Comparison of ENCODE assay signal across 11 mouse cellular contexts in genomic region chr2:31201851-31202250, GRCm38 (mm10). TPM values are rescaled to one million over a fixed set of nuclear protein-coding genes. Genes with fewer than 3 reads are reported as not detected.
A peak's percentile ranks its signal among the peaks of the same experiment; 100 is the strongest.
DNase-seq lines count a peak whose midpoint lies in the region; ATAC-seq and TF ChIP-seq lines count a peak whose summit lies in the region.
"Had no signal": no experiment of that assay in that cellular context is flagged by ENCODE, and none has a peak within 500 bp of the region (broad histone marks: within the 10 kb centered on the region; RNA-seq: fewer than 3 reads in every experiment).

No protein-coding gene starts in this region.

- H3K36me3 ChIP-seq in heart, embryonic 13.5 days = peaks cover 50% of the 10 kb centered on the region
- peaks cover 9% of the 10 kb centered on the region; the same call in 1 of the 2 replicates for H3K36me3 ChIP-seq in neural tube, embryonic 14.5 days (ENCODE audit: control insufficient read depth, insufficient read depth, low read length)
- peaks cover 11% of the 10 kb centered on the region for H3K36me3 ChIP-seq in neural tube, embryonic 15.5 days

- no peak for ATAC-seq in heart, embryonic 13.5 days (ENCODE audit: extremely low read depth, insufficient number of reproducible peaks, low FRiP score, low TSS enrichment)
- ATAC-seq in neural tube, embryonic 14.5 days (ENCODE audit: low read depth) = peak; percentile 34; the same call in 1 of the 2 replicates
- no peak for ATAC-seq in neural tube, embryonic 15.5 days (ENCODE audit: low FRiP score)

- TF ChIP-seq POLR2A in cerebellum, adult 2 months (IDR thresholded peaks at IDR 0.05; ENCODE audit: borderline replicate concordance, insufficient read depth, low read length) = no peak

- H3K9me3 ChIP-seq in heart, embryonic 13.5 days = no peaks in the 10 kb centered on the region
- H3K9me3 ChIP-seq in neural tube, embryonic 14.5 days (ENCODE audit: control insufficient read depth, low read length) = no peaks in the 10 kb centered on the region
- H3K9me3 ChIP-seq in neural tube, embryonic 15.5 days (replicated peaks) = no peaks in the 10 kb centered on the region

- H3K27ac ChIP-seq in heart, embryonic 13.5 days (replicated peaks) = peak overlapping the region; percentile 81
- H3K27ac ChIP-seq in neural tube, embryonic 14.5 days (ENCODE audit: low read depth, low read length) = no peak overlapping the region
- H3K27ac ChIP-seq in neural tube, embryonic 15.5 days (replicated peaks) = no peak overlapping the region
- H3K27ac ChIP-seq in cerebellum, adult 2 months (ENCODE audit: insufficient read depth, low read length) = no peak overlapping the region

- H3K4me3 ChIP-seq in heart, embryonic 13.5 days = no peak overlapping the region
- no peak overlapping the region for H3K4me3 ChIP-seq in neural tube, embryonic 14.5 days (ENCODE audit: low read depth, low read length)
- H3K4me3 ChIP-seq in neural tube, embryonic 15.5 days (replicated peaks) = no peak overlapping the region
- no peak overlapping the region for H3K4me3 ChIP-seq in cerebellum, adult 2 months (replicated peaks; ENCODE audit: insufficient read depth, low read depth, low read length)

- no peaks in the 10 kb centered on the region for H3K27me3 ChIP-seq in heart, embryonic 13.5 days (replicated peaks)
- H3K27me3 ChIP-seq in neural tube, embryonic 14.5 days (ENCODE audit: control insufficient read depth, insufficient read depth, low read length) = no peaks in the 10 kb centered on the region
- no peaks in the 10 kb centered on the region for H3K27me3 ChIP-seq in neural tube, embryonic 15.5 days (replicated peaks)
- no peaks in the 10 kb centered on the region for H3K27me3 ChIP-seq in cerebellum, adult 2 months (ENCODE audit: control insufficient read depth, insufficient read depth, low read length)

- WGBS in heart, embryonic 13.5 days = 47% methylated on average over 7 of the region's 7 CpGs
- WGBS in neural tube, embryonic 14.5 days = 76% methylated on average over 7 of the region's 7 CpGs
- 83% methylated on average over 7 of the region's 7 CpGs for WGBS in neural tube, embryonic 15.5 days
- WGBS in cerebellum, adult 2 months = 67% methylated on average over 7 of the region's 7 CpGs

- DNase-seq in heart, adult 8-10 months (ENCODE audit: low spot score) = no peak
- DNase-seq in liver = peak; percentile 29
- no peak for DNase-seq in cerebellum, adult 2 months
- no peak for DNase-seq in frontal cortex, adult 2 months (ENCODE audit: extremely low spot score in 1 of 2, low spot score in 1 of 2)
- no peak for DNase-seq in adrenal gland, postnatal 10 days
- DNase-seq: heart, postnatal 10 days; thymus, postnatal 14 days had no signal

- peaks cover 94% of the 10 kb centered on the region for H3K4me1 ChIP-seq in heart, embryonic 13.5 days
- H3K4me1 ChIP-seq in neural tube, embryonic 14.5 days (ENCODE audit: control insufficient read depth, insufficient read depth, low read length) = peaks cover 11% of the 10 kb centered on the region; the same call in 1 of the 2 replicates
- H3K4me1 ChIP-seq in neural tube, embryonic 15.5 days = peaks cover 20% of the 10 kb centered on the region
- H3K4me1 ChIP-seq in cerebellum, adult 2 months (ENCODE audit: control insufficient read depth, insufficient read depth, low read length) = peaks cover 21% of the 10 kb centered on the region

- H3K9ac ChIP-seq in heart, embryonic 13.5 days = peak overlapping the region; percentile 62
- H3K9ac ChIP-seq in neural tube, embryonic 14.5 days (replicated peaks; ENCODE audit: low read depth, low read length) = no peak overlapping the region
- H3K9ac ChIP-seq in neural tube, embryonic 15.5 days (replicated peaks) = no peak overlapping the region

- TF ChIP-seq CTCF in cerebellum, adult 2 months (IDR thresholded peaks at IDR 0.05; ENCODE audit: borderline replicate concordance, insufficient read depth, low read depth, low read length) = no peak

- no peak overlapping the region for H3K4me2 ChIP-seq in heart, embryonic 13.5 days
- no peak overlapping the region for H3K4me2 ChIP-seq in neural tube, embryonic 14.5 days (ENCODE audit: low read depth, low read length)
- no peak overlapping the region for H3K4me2 ChIP-seq in neural tube, embryonic 15.5 days

RNA-seq across cellular contexts. Expression of gene Ncs1, which starts 43.8 kb away (rescaled TPM):
- 36.3 and 39.4 TPM in 2 replicates for polyA plus RNA-seq in heart, embryonic 13.5 days (2015; fragmentation: Nextera tagmentation; extraction: Ambion mirVana)
- total RNA-seq in heart, adult 8-10 months (2022) = 10 to 100 TPM; 10.0 to 16.2 (median 14.1) TPM
- 201 and 209 TPM in 2 replicates for polyA plus RNA-seq in neural tube, embryonic 14.5 days (2014; fragmentation: Nextera tagmentation; extraction: Ambion mirVana)
- polyA plus RNA-seq in neural tube, embryonic 15.5 days (2015; fragmentation: Nextera tagmentation; extraction: Ambion mirVana) = 145 and 179 TPM in 2 replicates
- 118 and 126 TPM in 2 replicates for polyA plus RNA-seq in cerebellum, adult 2 months (2012; rRNA removed)
- polyA plus RNA-seq in frontal cortex, adult 2 months (2012; rRNA removed) = 154 and 159 TPM in 2 replicates
- total RNA-seq in adrenal gland, postnatal 10 days (2021) = 1 to 10 TPM; 4.2 to 6.8 TPM
- total RNA-seq: neutrophil, adult 5-6 weeks had no signal

RNA-seq across cellular contexts. Expression of gene Gpr107, which starts 49.7 kb away (rescaled TPM):
- polyA plus RNA-seq in heart, embryonic 13.5 days (2015; fragmentation: Nextera tagmentation; extraction: Ambion mirVana) = 29.7 and 34.8 TPM in 2 replicates
- total RNA-seq in heart, adult 8-10 months (2022) = 10 to 100 TPM; 27.1 to 34.5 (median 29.8) TPM
- 24.2 and 27.8 TPM in 2 replicates for polyA plus RNA-seq in neural tube, embryonic 14.5 days (2014; fragmentation: Nextera tagmentation; extraction: Ambion mirVana)
- 33.7 and 36.3 TPM in 2 replicates for polyA plus RNA-seq in neural tube, embryonic 15.5 days (2015; fragmentation: Nextera tagmentation; extraction: Ambion mirVana)
- polyA plus RNA-seq in cerebellum, adult 2 months (2012; rRNA removed) = 30.0 and 33.9 TPM in 2 replicates
- polyA plus RNA-seq in frontal cortex, adult 2 months (2012; rRNA removed) = 28.0 and 30.4 TPM in 2 replicates
- total RNA-seq in adrenal gland, postnatal 10 days (2021) = 10 to 100 TPM; 41.7 to 56.4 TPM
